Mouse (Mus musculus): Measurements from ENCODE around the gene Tmem37. TPM values are rescaled to one million over a fixed set of nuclear protein-coding genes. Genes with fewer than 3 reads are reported as not detected.

Gene Tmem37
- polyA plus RNA-seq, 1 experiment = 5.8 TPM

GRCm38 (mm10) chr1:120030474-120030873 lies 43.4 kb downstream of the Tmem37 start:
- TF ChIP-seq CTCF (IDR thresholded peaks at IDR 0.05; ENCODE audit: control insufficient read depth, insufficient read depth, low read length) = no peak
- no peak for TF ChIP-seq POLR2A (IDR thresholded peaks at IDR 0.05; ENCODE audit: borderline replicate concordance, control insufficient read depth, low read depth, low read length)
- Histone ChIP-seq H3K4me3 (replicated peaks; ENCODE audit: control insufficient read depth, low read depth, low read length) (no peak overlapping the region), H3K27ac (ENCODE audit: control insufficient read depth, insufficient read depth, low read depth, low read length, poor library complexity) (no peak overlapping the region), H3K4me1 (ENCODE audit: control insufficient read depth, insufficient read depth, low read length) (no peaks in the 10 kb centered on the region)
- WGBS = 75% methylated on average over 3 of the region's 3 CpGs

GRCm38 (mm10) chr1:120027693-120028092 lies 46.2 kb downstream of the Tmem37 start:
- 22% methylated on average over 4 of the region's 4 CpGs for WGBS
- Histone ChIP-seq H3K27ac (ENCODE audit: control insufficient read depth, insufficient read depth, low read depth, low read length, poor library complexity) (no peak overlapping the region), H3K4me1 (ENCODE audit: control insufficient read depth, insufficient read depth, low read length) (no peaks in the 10 kb centered on the region), H3K4me3 (replicated peaks; ENCODE audit: control insufficient read depth, low read depth, low read length) (no peak overlapping the region)
- no peak for TF ChIP-seq CTCF (IDR thresholded peaks at IDR 0.05; ENCODE audit: control insufficient read depth, insufficient read depth, low read length)
- no peak for TF ChIP-seq POLR2A (IDR thresholded peaks at IDR 0.05; ENCODE audit: borderline replicate concordance, control insufficient read depth, low read depth, low read length)

GRCm38 (mm10) chr1:120025050-120025439 lies 48.8 kb downstream of the Tmem37 start:
- H3K4me3 ChIP-seq (replicated peaks; ENCODE audit: control insufficient read depth, low read depth, low read length) = no peak overlapping the region
- 21% methylated on average over 2 of the region's 2 CpGs for WGBS
- no peak for TF ChIP-seq CTCF (IDR thresholded peaks at IDR 0.05; ENCODE audit: control insufficient read depth, insufficient read depth, low read length)
- TF ChIP-seq POLR2A (IDR thresholded peaks at IDR 0.05; ENCODE audit: borderline replicate concordance, control insufficient read depth, low read depth, low read length) = no peak
- H3K27ac ChIP-seq (ENCODE audit: control insufficient read depth, insufficient read depth, low read depth, low read length, poor library complexity) = no peak overlapping the region
- H3K4me1 ChIP-seq (ENCODE audit: control insufficient read depth, insufficient read depth, low read length) = no peaks in the 10 kb centered on the region

- no peak overlapping the region for H3K27ac ChIP-seq (ENCODE audit: control insufficient read depth, insufficient read depth, low read depth, low read length, poor library complexity)
- H3K4me1 ChIP-seq (ENCODE audit: control insufficient read depth, insufficient read depth, low read length) = no peaks in the 10 kb centered on the region
- no peak overlapping the region for H3K4me3 ChIP-seq (replicated peaks; ENCODE audit: control insufficient read depth, low read depth, low read length)
- WGBS = 82% methylated on average over 10 of the region's 10 CpGs
- TF ChIP-seq CTCF (IDR thresholded peaks at IDR 0.05; ENCODE audit: control insufficient read depth, insufficient read depth, low read length) (no peak), POLR2A (IDR thresholded peaks at IDR 0.05; ENCODE audit: borderline replicate concordance, control insufficient read depth, low read depth, low read length) (no peak)
Measured at GRCm38 (mm10) chr1:120024331-120025049, 49.4 kb downstream of the Tmem37 start.

DNA sequence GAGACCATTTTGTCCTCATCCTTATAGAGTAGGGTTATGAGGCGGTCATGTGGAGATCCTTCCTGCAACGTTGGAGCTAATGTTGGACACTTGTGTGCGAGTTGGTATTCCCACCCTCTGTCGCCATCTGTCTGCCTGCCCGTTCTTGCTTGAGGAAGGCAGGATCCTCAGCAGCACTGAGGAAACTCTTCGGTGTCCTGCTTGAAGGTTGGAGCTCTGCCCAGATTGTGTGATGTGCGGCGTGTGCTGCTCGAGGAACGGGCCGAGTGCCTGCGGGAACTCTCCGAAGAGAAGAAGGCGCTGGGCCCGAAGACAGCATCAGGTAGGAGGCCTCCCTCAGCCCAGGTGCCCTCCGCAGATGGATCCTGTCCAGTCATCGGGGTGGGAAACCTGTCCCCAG lies 51.9 kb downstream of the Tmem37 start:
- H3K4me3 ChIP-seq (replicated peaks; ENCODE audit: control insufficient read depth, low read depth, low read length) = no peak overlapping the region
- 80% methylated on average over 17 of the region's 17 CpGs for WGBS
- no peaks in the 10 kb centered on the region; the same call in 1 of the 2 replicates for H3K4me1 ChIP-seq (ENCODE audit: control insufficient read depth, insufficient read depth, low read length)
- no peak overlapping the region for H3K27ac ChIP-seq (ENCODE audit: control insufficient read depth, insufficient read depth, low read depth, low read length, poor library complexity)
- TF ChIP-seq CTCF (IDR thresholded peaks at IDR 0.05; ENCODE audit: control insufficient read depth, insufficient read depth, low read length) = no peak
- TF ChIP-seq POLR2A (IDR thresholded peaks at IDR 0.05; ENCODE audit: borderline replicate concordance, control insufficient read depth, low read depth, low read length) = no peak

- no peaks in the 10 kb centered on the region; the same call in 1 of the 2 replicates for H3K4me1 ChIP-seq (ENCODE audit: control insufficient read depth, insufficient read depth, low read length)
- 31% methylated on average over 7 of the region's 7 CpGs for WGBS
- TF ChIP-seq CTCF (IDR thresholded peaks at IDR 0.05; ENCODE audit: control insufficient read depth, insufficient read depth, low read length) (no peak), POLR2A (IDR thresholded peaks at IDR 0.05; ENCODE audit: borderline replicate concordance, control insufficient read depth, low read depth, low read length) (no peak)
- H3K27ac ChIP-seq (ENCODE audit: control insufficient read depth, insufficient read depth, low read depth, low read length, poor library complexity) = no peak overlapping the region
- no peak overlapping the region for H3K4me3 ChIP-seq (replicated peaks; ENCODE audit: control insufficient read depth, low read depth, low read length)
Measured at GRCm38 (mm10) chr1:120020322-120020897, 53.5 kb downstream of the Tmem37 start.

DNA sequence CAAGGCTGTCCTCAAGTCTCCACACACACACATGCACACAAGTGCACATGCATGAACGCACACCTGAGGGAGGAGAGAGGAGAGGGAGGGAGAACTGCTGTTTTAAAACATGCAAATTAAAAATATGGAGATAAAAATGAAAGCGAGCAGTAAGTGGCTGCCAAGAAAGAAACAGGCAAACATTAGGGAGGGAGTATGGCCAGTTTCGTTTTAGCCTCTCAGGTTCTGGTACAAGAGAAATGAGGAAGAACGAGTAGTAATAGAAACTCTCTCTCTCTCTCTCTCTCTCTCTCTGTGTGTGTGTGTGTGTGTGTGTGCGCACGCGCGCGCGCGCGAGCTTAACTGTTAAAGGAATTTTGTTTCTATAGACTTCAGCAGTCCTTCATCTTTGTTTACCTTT lies 54.4 kb downstream of the Tmem37 start:
- no peaks in the 10 kb centered on the region; the same call in 1 of the 2 replicates for H3K4me1 ChIP-seq (ENCODE audit: control insufficient read depth, insufficient read depth, low read length)
- no peak overlapping the region for H3K27ac ChIP-seq (ENCODE audit: control insufficient read depth, insufficient read depth, low read depth, low read length, poor library complexity)
- 52% methylated on average over 12 of the region's 12 CpGs for WGBS
- TF ChIP-seq CTCF (IDR thresholded peaks at IDR 0.05; ENCODE audit: control insufficient read depth, insufficient read depth, low read length) (no peak), POLR2A (IDR thresholded peaks at IDR 0.05; ENCODE audit: borderline replicate concordance, control insufficient read depth, low read depth, low read length) (no peak)
- no peak overlapping the region for H3K4me3 ChIP-seq (replicated peaks; ENCODE audit: control insufficient read depth, low read depth, low read length)

- WGBS = 61% methylated on average over 3 of the region's 3 CpGs
- Histone ChIP-seq H3K27ac (ENCODE audit: control insufficient read depth, insufficient read depth, low read depth, low read length, poor library complexity) (no peak overlapping the region), H3K4me1 (ENCODE audit: control insufficient read depth, insufficient read depth, low read length) (no peaks in the 10 kb centered on the region; the same call in 1 of the 2 replicates), H3K4me3 (replicated peaks; ENCODE audit: control insufficient read depth, low read depth, low read length) (no peak overlapping the region)
- TF ChIP-seq POLR2A (IDR thresholded peaks at IDR 0.05; ENCODE audit: borderline replicate concordance, control insufficient read depth, low read depth, low read length) = no peak
- no peak for TF ChIP-seq CTCF (IDR thresholded peaks at IDR 0.05; ENCODE audit: control insufficient read depth, insufficient read depth, low read length)
Measured at GRCm38 (mm10) chr1:120018900-120019299, 55.0 kb downstream of the Tmem37 start.

Other genes starting within 250 kb of the Tmem37 start
- 0.66 and 1.3 TPM in 2 replicates for gene Ptpn4, start 236.5 kb downstream of the Tmem37 start, polyA plus RNA-seq (2011; ENCODE audit: insufficient read depth, insufficient read length, low replicate concordance, missing spikeins)
- 2.5 and 3.0 TPM in 2 replicates for gene Tmem177, start 160.9 kb downstream of the Tmem37 start, polyA plus RNA-seq (2011; ENCODE audit: insufficient read depth, insufficient read length, low replicate concordance, missing spikeins)
- not detected in 2 replicates for gene Cfap221, start 76.8 kb downstream of the Tmem37 start, polyA plus RNA-seq (2011; ENCODE audit: insufficient read depth, insufficient read length, low replicate concordance, missing spikeins)
- not detected in 2 replicates for gene Sctr, start 67.2 kb downstream of the Tmem37 start, polyA plus RNA-seq (2011; ENCODE audit: insufficient read depth, insufficient read length, low replicate concordance, missing spikeins)
- gene Dbi, start 47.0 kb upstream of the Tmem37 start, polyA plus RNA-seq (2011; ENCODE audit: insufficient read depth, insufficient read length, low replicate concordance, missing spikeins) = 90.0 and 137 TPM in 2 replicates
- gene 3110009E18Rik, start 47.1 kb upstream of the Tmem37 start, polyA plus RNA-seq (2011; ENCODE audit: insufficient read depth, insufficient read length, low replicate concordance, missing spikeins) = 2.8 and 5.6 TPM in 2 replicates
- gene Steap3, start 198.6 kb upstream of the Tmem37 start, polyA plus RNA-seq (2011; ENCODE audit: insufficient read depth, insufficient read length, low replicate concordance, missing spikeins) = 9.4 and 16.2 TPM in 2 replicates